Mouse (Mus musculus) B cell, adult 62 days (primary cell): ENCODE data around the gene Nrde2. TPM values are rescaled to one million over a fixed set of nuclear protein-coding genes. Genes with fewer than 3 reads are reported as not detected.

Experiments
- total RNA-seq: library from RNA; stranded (reverse); gene quantifications from 4 replicates; pipeline ENCODE4 v1.2.4, GENCODE M21; 2023

Nrde2 gene
- 27.2 to 33.3 TPM (median 29.1 TPM) in 4 replicates for total RNA-seq

GRCm38 (mm10) chr12:100159261-100159975, at the start of gene Nrde2:
Nrde2 (minus strand) TSS chr12:100159653.

GRCm38 (mm10) chr12:100198967-100199660, 39.7 kb upstream of the Nrde2 start, which contains the start of gene Calm1:
Calm1 (plus strand) TSS chr12:100199435.

GRCm38 (mm10) chr12:100109986-100110696, 49.3 kb downstream of the Nrde2 start, which contains the start of gene Psmc1:
Psmc1 (plus strand) TSS chr12:100110154.

Other genes starting within 250 kb of the Nrde2 start
- gene Kcnk13, start 195.2 kb downstream of the Nrde2 start, total RNA-seq: 7.3 to 11.2 TPM (median 8.6 TPM) in 4 replicates
- gene Psmc1, start 49.5 kb downstream of the Nrde2 start, total RNA-seq: 75.7 to 86.1 TPM (median 81.6 TPM) in 4 replicates
- gene Calm1, start 39.8 kb upstream of the Nrde2 start, total RNA-seq: 458 to 528 TPM (median 512 TPM) in 4 replicates